Mouse (Mus musculus) erythroblast, embryonic 14.5 days (primary cell): Measurements from ENCODE around the gene Dennd5a.

Experiments
- GATA1 ChIP-seq: IDR thresholded peaks from 2 replicates; pipeline ENCODE4 v1.6.1; 2012; ENCODE audit warnings: low read length, inconsistent platforms, mixed read lengths
- TAL1 ChIP-seq: IDR thresholded peaks from 3 replicates; pipeline ENCODE4 v1.6.1; 2012; ENCODE audit warnings: low read length, inconsistent platforms, mixed read lengths

- TF ChIP-seq GATA1 (no peak), TAL1 (no peak)
Measured at GRCm38 (mm10) chr7:109962596-109962995, 2.3 kb upstream of the Dennd5a start.
